Mouse (Mus musculus) heart, adult 2 months (tissue): ENCODE results near the gene Mapk9.

Source experiments
- EP300 ChIP-seq: fragments of 200-500 bp; IDR thresholded peaks from 2 replicates; pipeline ENCODE4 v1.6.1; 2011; ENCODE audit warnings: low read depth, low read length, control low read depth; ENCODE audit not compliant: insufficient read depth
- POLR2A ChIP-seq: fragments of 200-500 bp; IDR thresholded peaks from 2 replicates; pipeline ENCODE4 v1.6.1; 2011; ENCODE audit warnings: mild to moderate bottlenecking, low read depth, low read length, control low read depth; ENCODE audit not compliant: insufficient read depth

GRCm38 (mm10) chr11:49895966-49896590 lies 49.5 kb downstream of the Mapk9 start:
- TF ChIP-seq EP300: no peak
- no peak for TF ChIP-seq POLR2A
